Mouse (Mus musculus) brain, embryonic 14.5 days (tissue): ENCODE measurements at regions not wholly inside any gene's neighbourhood (a gene's known extent, or its start where the extent isn't known, plus 50 kb on each side); places are given as distances from the start of the nearest gene placed in this dataset.

Source experiments
- CTCF ChIP-seq: fragments of 200-500 bp; IDR thresholded peaks from 2 replicates; pipeline ENCODE4 v1.5.1; 2012; ENCODE audit warnings: inconsistent platforms, mild to moderate bottlenecking, moderate library complexity, borderline replicate concordance; ENCODE audit not compliant: insufficient read depth, insufficient read length; ENCODE audit errors: extremely low read depth
- POLR2A ChIP-seq: fragments of 200-500 bp; IDR thresholded peaks from 2 replicates; pipeline ENCODE4 v1.6.1; 2012; ENCODE audit warnings: mild to moderate bottlenecking, inconsistent platforms, borderline replicate concordance; ENCODE audit not compliant: poor library complexity, insufficient read depth, insufficient read length, severe bottlenecking; ENCODE audit errors: extremely low read depth

- TF ChIP-seq CTCF: no peak
- no peak for TF ChIP-seq POLR2A
Measured at GRCm38 (mm10) chr16:5480148-5480547, 224.4 kb upstream of the Eef2kmt start.
